Mouse (Mus musculus) heart, adult 8-10 months (tissue): Measurements from ENCODE around the gene Slc22a23. TPM values are rescaled to one million over a fixed set of nuclear protein-coding genes. Genes with fewer than 3 reads are reported as not detected.

Source experiments
- DNase-seq: peaks from one replicate; pipeline ENCODE4 v3.0.0; 2022; ENCODE audit warnings: low spot score
- total RNA-seq, 4 experiments: library from RNA; stranded (reverse); gene quantifications; 2 replicates each; pipeline ENCODE4 v1.2.4; 2022

Gene Slc22a23
- total RNA-seq, 4 experiments from 2014 or later = 8.8 to 12.5 (median 10.9) TPM

GRCm38 (mm10) chr13:34235056-34235455, 109.9 kb downstream of the Slc22a23 start:
- DNase-seq = no peak

GRCm38 (mm10) chr13:34234439-34234838, 110.5 kb downstream of the Slc22a23 start:
- no peak for DNase-seq

GRCm38 (mm10) chr13:34232992-34233391, 112.0 kb downstream of the Slc22a23 start:
- DNase-seq = no peak

DNA sequence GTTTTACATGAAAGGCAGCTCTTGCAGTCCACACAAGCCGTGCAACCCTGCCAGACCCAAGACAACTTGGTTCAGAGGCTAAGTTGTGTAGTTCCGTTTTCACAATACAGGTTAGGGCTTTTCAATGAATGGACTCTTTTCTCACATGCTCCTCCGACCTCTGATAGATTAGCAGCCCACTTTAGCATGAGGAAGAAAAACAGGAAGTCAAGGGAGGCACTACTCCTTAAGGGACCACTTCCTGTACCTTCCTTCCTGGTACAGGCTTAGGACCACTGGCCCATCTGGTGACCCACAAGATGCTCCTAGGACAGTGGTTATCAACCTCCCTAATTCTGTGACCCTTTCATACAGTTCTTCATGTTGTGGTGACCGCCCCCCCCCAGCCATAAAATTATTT, 116.1 kb downstream of the Slc22a23 start:
- no peak for DNase-seq

GRCm38 (mm10) chr13:34227720-34228661, 117.0 kb downstream of the Slc22a23 start:
- DNase-seq = no peak

- DNase-seq = no peak
Measured at GRCm38 (mm10) chr13:34226940-34227339, 118.0 kb downstream of the Slc22a23 start.

- peak; percentile 37 for DNase-seq
Measured at GRCm38 (mm10) chr13:34222985-34223384, 122.0 kb downstream of the Slc22a23 start.

- DNase-seq = no peak
Measured at GRCm38 (mm10) chr13:34219728-34220127, 125.3 kb downstream of the Slc22a23 start.

GRCm38 (mm10) chr13:34218776-34219175, 126.2 kb downstream of the Slc22a23 start:
- DNase-seq = no peak

GRCm38 (mm10) chr13:34214855-34215254, 130.1 kb downstream of the Slc22a23 start:
- no peak for DNase-seq

DNA sequence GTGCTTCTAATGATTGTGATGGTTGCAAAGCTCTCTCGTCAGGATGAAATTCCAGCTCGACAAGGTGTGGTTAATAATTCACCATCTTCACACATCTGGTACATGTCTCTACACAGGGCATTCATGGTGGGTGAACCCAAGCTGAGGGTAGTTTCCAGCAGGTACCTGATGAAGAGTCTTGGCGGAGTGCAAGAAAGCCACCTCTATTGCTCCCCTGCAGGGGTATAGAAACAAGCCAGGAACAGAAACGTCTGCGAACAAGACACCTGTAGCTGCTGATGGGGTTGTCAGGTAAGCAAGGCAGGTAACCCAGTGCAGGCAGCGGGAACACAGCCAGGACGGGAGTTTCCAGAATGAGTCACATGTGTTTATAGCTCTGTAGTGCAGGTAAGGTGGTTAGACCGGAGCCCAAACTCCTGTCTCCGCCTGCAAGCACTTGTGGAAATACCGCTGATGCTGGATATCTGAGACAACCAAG, 132.2 kb downstream of the Slc22a23 start:
- no peak for DNase-seq

GRCm38 (mm10) chr13:34211261-34211775, 133.7 kb downstream of the Slc22a23 start:
- no peak for DNase-seq

- no peak for DNase-seq
Measured at GRCm38 (mm10) chr13:34207714-34208470, 137.1 kb downstream of the Slc22a23 start.

GRCm38 (mm10) chr13:34205216-34205615, 139.8 kb downstream of the Slc22a23 start:
- no peak for DNase-seq

DNA sequence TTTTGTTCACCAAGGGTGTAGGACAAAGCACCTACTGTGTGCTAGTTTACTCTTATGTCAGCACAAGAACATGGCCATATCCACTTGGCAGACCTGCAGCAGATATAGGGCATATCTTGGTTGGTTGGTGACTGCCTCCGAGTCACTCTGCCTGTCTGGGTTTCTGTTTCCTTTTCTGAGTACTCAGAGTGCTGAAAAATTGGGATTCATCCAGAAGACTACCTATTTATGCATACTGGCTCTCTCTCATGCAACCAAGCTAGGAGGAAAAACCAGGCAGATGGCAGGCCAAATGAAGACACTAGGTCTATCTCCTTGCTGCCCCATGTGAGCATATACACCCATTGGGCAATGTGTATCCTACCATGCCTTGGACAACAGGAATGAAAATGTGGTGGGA, 149.3 kb downstream of the Slc22a23 start:
- DNase-seq = no peak

DNA sequence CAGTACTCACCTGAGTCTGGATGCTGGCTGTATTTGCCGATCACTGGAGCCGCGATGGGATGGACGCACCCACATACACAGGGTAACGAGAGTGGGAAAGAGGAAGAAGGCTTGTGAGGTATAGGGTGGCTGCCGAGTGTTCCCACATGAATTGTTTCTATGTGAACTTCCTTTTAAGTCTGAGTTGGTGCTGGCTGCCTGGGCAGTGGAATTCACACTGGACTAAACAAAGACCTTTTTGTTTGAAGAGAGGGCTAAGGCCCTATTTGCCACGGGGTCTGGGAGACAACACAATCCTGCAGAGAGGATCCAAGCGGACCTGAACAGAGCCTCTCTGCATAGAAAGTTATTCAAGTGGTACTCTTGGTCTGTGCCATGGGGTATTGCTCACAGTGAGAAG, 151.6 kb downstream of the Slc22a23 start:
- DNase-seq = no peak

- peak; percentile 15 for DNase-seq
Measured at GRCm38 (mm10) chr13:34192414-34193191, 152.4 kb downstream of the Slc22a23 start.

GRCm38 (mm10) chr13:34187571-34187970, 157.4 kb downstream of the Slc22a23 start:
- DNase-seq = peak; percentile 75

- no peak for DNase-seq
Measured at GRCm38 (mm10) chr13:34185371-34185770, 159.6 kb downstream of the Slc22a23 start.

- DNase-seq = no peak
Measured at GRCm38 (mm10) chr13:34181624-34182023, 163.4 kb downstream of the Slc22a23 start.

DNA sequence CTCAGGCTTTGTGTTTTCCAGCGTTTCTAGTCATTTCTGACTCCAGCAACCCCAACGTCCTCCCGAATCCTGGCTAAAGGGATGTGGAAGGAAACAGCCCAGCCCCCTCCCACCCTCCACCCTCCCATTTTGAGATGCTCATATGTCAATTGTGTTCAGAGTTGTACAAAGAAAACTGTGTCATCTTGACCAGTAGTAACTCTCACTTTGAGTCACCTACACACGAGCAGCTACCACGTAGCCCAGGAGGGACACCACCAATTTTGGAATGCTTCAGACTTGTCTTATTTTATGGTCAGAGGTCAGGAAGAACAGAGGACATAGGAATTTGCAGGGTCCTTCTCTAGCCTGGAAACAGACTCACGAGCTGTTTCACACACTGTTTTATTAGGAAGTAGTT, 171.0 kb downstream of the Slc22a23 start:
- DNase-seq = no peak
